Mouse (Mus musculus): ENCODE results near the gene Lrrc8d. TPM values are rescaled to one million over a fixed set of nuclear protein-coding genes. Genes with fewer than 3 reads are reported as not detected.

Gene Lrrc8d
- polyA plus RNA-seq, 1 experiment, result 0.09 TPM

DNA sequence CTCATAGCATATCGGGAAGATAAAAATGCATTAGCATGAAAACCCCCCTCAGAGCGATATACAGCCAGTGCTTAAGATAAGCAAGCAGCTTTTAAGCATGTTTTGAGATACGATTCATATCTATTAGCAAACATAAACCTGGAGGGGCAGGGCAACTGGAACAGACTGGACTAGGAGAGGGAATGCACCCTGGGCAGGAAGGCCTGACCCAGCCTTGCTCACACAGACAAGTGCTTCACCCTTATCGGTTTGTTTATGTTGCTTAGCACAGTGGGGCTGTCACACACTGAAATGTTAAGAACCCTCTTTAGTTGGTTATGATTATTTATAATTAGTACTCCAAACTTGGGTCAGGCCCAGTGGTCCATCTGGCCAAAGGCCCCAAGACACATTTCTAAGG is 125.1 kb downstream of the Lrrc8d start:
- H3K27me3 ChIP-seq (ENCODE audit: control insufficient read depth), result no peaks in the 10 kb centered on the region
- TF ChIP-seq TAL1 (IDR thresholded peaks at IDR 0.05; ENCODE audit: low read length), result no peak
- H3K9me3 ChIP-seq (ENCODE audit: control insufficient read depth, low read length), result no peaks in the 10 kb centered on the region
- H3K4me3 ChIP-seq (replicated peaks), result no peak overlapping the region
- H3K36me3 ChIP-seq (ENCODE audit: control insufficient read depth), result no peaks in the 10 kb centered on the region
- peaks cover 23% of the 10 kb centered on the region for H3K4me1 ChIP-seq (ENCODE audit: control insufficient read depth)

GRCm38 (mm10) chr5:105826916-105827510 is 127.2 kb downstream of the Lrrc8d start:
- no peak for TF ChIP-seq TAL1 (IDR thresholded peaks at IDR 0.05; ENCODE audit: low read length)
- TF ChIP-seq GATA1 (IDR thresholded peaks at IDR 0.05; ENCODE audit: low read length), result no peak
- Histone ChIP-seq H3K36me3 (ENCODE audit: control insufficient read depth) (no peaks in the 10 kb centered on the region), H3K27me3 (ENCODE audit: control insufficient read depth) (no peaks in the 10 kb centered on the region), H3K9me3 (ENCODE audit: control insufficient read depth, low read length) (no peaks in the 10 kb centered on the region), H3K4me3 (replicated peaks) (no peak overlapping the region), H3K4me1 (ENCODE audit: control insufficient read depth) (peaks cover 23% of the 10 kb centered on the region)

- TF ChIP-seq GATA1 (IDR thresholded peaks at IDR 0.05; ENCODE audit: low read length) (no peak), TAL1 (IDR thresholded peaks at IDR 0.05; ENCODE audit: low read length) (no peak)
- peaks cover 23% of the 10 kb centered on the region for H3K4me1 ChIP-seq (ENCODE audit: control insufficient read depth)
- H3K4me3 ChIP-seq (replicated peaks), result no peak overlapping the region
- no peaks in the 10 kb centered on the region for H3K36me3 ChIP-seq (ENCODE audit: control insufficient read depth)
- H3K27me3 ChIP-seq (ENCODE audit: control insufficient read depth), result no peaks in the 10 kb centered on the region
- no peaks in the 10 kb centered on the region for H3K9me3 ChIP-seq (ENCODE audit: control insufficient read depth, low read length)
Measured at GRCm38 (mm10) chr5:105828050-105828449, 128.3 kb downstream of the Lrrc8d start.

DNA sequence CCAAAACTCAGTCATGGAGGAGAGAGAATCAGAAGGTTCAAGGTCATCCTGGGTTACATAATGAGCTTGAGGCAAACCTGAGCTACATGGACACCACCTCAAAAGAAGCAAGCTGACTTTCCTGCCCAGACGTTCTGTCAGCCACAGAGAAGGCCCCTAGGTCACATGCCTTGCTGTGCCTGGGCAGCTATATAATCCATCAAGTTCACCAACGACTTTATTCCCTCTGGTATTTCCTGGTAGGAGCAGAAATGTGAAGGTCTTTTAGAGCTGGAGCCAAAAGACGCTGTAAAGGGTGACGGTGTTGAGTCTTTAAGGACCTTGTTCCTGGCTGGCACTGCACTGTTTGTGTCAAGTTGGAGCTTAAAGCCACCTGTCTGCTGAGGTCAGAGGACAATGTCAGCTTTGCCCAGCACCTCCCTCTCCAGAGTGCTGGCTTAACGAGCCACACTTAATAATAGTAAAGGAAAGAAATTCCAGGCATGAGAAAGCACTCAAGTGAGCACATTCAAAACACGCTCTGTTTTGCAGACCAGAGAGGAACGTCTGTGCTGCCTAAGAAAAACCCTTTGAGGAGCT is 129.3 kb downstream of the Lrrc8d start:
- no peak for TF ChIP-seq TAL1 (IDR thresholded peaks at IDR 0.05; ENCODE audit: low read length)
- no peak for TF ChIP-seq GATA1 (IDR thresholded peaks at IDR 0.05; ENCODE audit: low read length)
- H3K27me3 ChIP-seq (ENCODE audit: control insufficient read depth), result no peaks in the 10 kb centered on the region
- H3K9me3 ChIP-seq (ENCODE audit: control insufficient read depth, low read length), result no peaks in the 10 kb centered on the region
- H3K4me3 ChIP-seq (replicated peaks), result no peak overlapping the region
- peaks cover 21% of the 10 kb centered on the region for H3K4me1 ChIP-seq (ENCODE audit: control insufficient read depth)
- no peaks in the 10 kb centered on the region for H3K36me3 ChIP-seq (ENCODE audit: control insufficient read depth)

- H3K27me3 ChIP-seq (ENCODE audit: control insufficient read depth), result no peaks in the 10 kb centered on the region; the same call in 1 of the 2 replicates
- no peaks in the 10 kb centered on the region for H3K9me3 ChIP-seq (ENCODE audit: control insufficient read depth, low read length)
- no peaks in the 10 kb centered on the region for H3K36me3 ChIP-seq (ENCODE audit: control insufficient read depth)
- H3K4me1 ChIP-seq (ENCODE audit: control insufficient read depth), result no peaks in the 10 kb centered on the region
- TF ChIP-seq GATA1 (IDR thresholded peaks at IDR 0.05; ENCODE audit: low read length) (no peak), TAL1 (IDR thresholded peaks at IDR 0.05; ENCODE audit: low read length) (no peak)
- H3K4me3 ChIP-seq (replicated peaks), result no peak overlapping the region
Measured at GRCm38 (mm10) chr5:105832140-105832539, 132.4 kb downstream of the Lrrc8d start.

GRCm38 (mm10) chr5:105833923-105834322 is 134.2 kb downstream of the Lrrc8d start:
- no peaks in the 10 kb centered on the region for H3K9me3 ChIP-seq (ENCODE audit: control insufficient read depth, low read length)
- H3K36me3 ChIP-seq (ENCODE audit: control insufficient read depth), result no peaks in the 10 kb centered on the region
- TF ChIP-seq TAL1 (IDR thresholded peaks at IDR 0.05; ENCODE audit: low read length) (no peak), GATA1 (IDR thresholded peaks at IDR 0.05; ENCODE audit: low read length) (no peak)
- H3K4me1 ChIP-seq (ENCODE audit: control insufficient read depth), result no peaks in the 10 kb centered on the region
- no peak overlapping the region for H3K4me3 ChIP-seq (replicated peaks)
- H3K27me3 ChIP-seq (ENCODE audit: control insufficient read depth), result no peaks in the 10 kb centered on the region; the same call in 1 of the 2 replicates

DNA sequence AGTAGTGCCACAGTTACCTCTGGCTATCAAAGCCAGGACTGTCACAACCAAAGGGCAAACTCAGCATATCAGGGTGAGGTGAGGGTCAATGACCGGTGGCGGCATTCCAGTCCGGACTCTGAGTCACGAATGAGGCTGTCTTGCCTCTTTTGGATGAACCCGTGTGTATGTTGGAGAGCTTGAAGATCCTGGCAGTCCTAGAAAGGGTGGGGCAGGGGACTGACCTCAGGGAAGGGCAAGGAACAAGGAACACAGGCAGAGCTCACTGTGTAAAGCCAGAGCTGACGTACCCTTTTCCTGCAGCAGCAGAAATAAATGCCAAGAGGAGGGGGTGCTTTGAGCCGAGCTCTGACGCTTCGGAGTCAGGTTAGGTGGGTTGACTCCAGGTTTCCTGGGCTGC is 136.2 kb downstream of the Lrrc8d start:
- TF ChIP-seq TAL1 (IDR thresholded peaks at IDR 0.05; ENCODE audit: low read length) (no peak), GATA1 (IDR thresholded peaks at IDR 0.05; ENCODE audit: low read length) (no peak)
- Histone ChIP-seq H3K4me3 (replicated peaks) (no peak overlapping the region), H3K27me3 (ENCODE audit: control insufficient read depth) (no peaks in the 10 kb centered on the region; the same call in 1 of the 2 replicates), H3K36me3 (ENCODE audit: control insufficient read depth) (no peaks in the 10 kb centered on the region), H3K4me1 (ENCODE audit: control insufficient read depth) (peaks cover 2% of the 10 kb centered on the region), H3K9me3 (ENCODE audit: control insufficient read depth, low read length) (no peaks in the 10 kb centered on the region)

DNA sequence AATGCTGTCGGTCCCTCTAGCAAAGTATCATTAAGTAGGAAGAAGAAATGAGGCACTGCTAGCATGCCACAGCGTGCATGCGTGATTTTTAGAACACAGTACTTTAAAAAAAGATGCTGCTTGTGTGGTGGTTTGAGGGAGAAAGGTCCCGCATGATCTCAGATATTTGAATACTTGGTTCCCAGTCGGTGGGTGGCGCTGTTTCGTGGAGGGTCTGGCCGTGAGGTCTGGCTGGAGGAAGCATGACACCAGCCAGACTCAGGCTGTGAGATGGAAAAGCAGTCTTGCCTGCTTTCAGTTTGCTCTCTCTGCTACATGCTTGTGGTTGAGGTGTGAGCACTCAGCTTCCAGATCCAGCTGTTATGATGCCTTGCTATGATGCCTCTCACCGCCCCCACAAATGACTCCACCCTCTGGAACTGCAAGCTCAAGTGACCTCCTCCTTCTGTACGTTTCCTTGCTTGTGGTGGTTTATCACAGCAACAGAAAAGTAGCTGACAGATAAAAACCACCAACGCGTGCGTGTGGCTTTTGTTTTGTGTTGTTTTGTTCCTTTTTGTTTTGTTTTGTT is 140.1 kb downstream of the Lrrc8d start:
- TF ChIP-seq GATA1 (IDR thresholded peaks at IDR 0.05; ENCODE audit: low read length) (no peak), TAL1 (IDR thresholded peaks at IDR 0.05; ENCODE audit: low read length) (no peak)
- no peaks in the 10 kb centered on the region for H3K36me3 ChIP-seq (ENCODE audit: control insufficient read depth)
- H3K4me1 ChIP-seq (ENCODE audit: control insufficient read depth), result peaks cover 2% of the 10 kb centered on the region
- no peaks in the 10 kb centered on the region; the same call in 1 of the 2 replicates for H3K27me3 ChIP-seq (ENCODE audit: control insufficient read depth)
- H3K4me3 ChIP-seq (replicated peaks), result no peak overlapping the region
- H3K9me3 ChIP-seq (ENCODE audit: control insufficient read depth, low read length), result no peaks in the 10 kb centered on the region

- H3K9me3 ChIP-seq (ENCODE audit: control insufficient read depth, low read length), result no peaks in the 10 kb centered on the region
- no peaks in the 10 kb centered on the region for H3K27me3 ChIP-seq (ENCODE audit: control insufficient read depth)
- H3K36me3 ChIP-seq (ENCODE audit: control insufficient read depth), result no peaks in the 10 kb centered on the region
- H3K4me3 ChIP-seq (replicated peaks), result no peak overlapping the region
- H3K4me1 ChIP-seq (ENCODE audit: control insufficient read depth), result peaks cover 2% of the 10 kb centered on the region
- no peak for TF ChIP-seq GATA1 (IDR thresholded peaks at IDR 0.05; ENCODE audit: low read length)
- no peak for TF ChIP-seq TAL1 (IDR thresholded peaks at IDR 0.05; ENCODE audit: low read length)
Measured at GRCm38 (mm10) chr5:105844044-105844753, 144.4 kb downstream of the Lrrc8d start.
